Mouse (Mus musculus) G1E (cell line): ENCODE measurements around the gene Ccl28. TPM values are rescaled to one million over a fixed set of nuclear protein-coding genes. Genes with fewer than 3 reads are reported as not detected.

Experiments used
- ATAC-seq: 2 replicates; pipeline ENCODE4 v1.8.0; 2016; ENCODE audit warnings: mild to moderate bottlenecking; ENCODE audit not compliant: insufficient number of reproducible peaks, poor library complexity, low FRiP score, severe bottlenecking; ENCODE audit errors: extremely low read depth
- DNase-seq: peaks from one replicate; pipeline ENCODE4 v3.0.0; 2012; ENCODE audit warnings: low spot score
- H3K27me3 ChIP-seq: 2 replicates; pipeline ENCODE4 v1.6.1; 2012; ENCODE audit warnings: mild to moderate bottlenecking, low read length, inconsistent platforms; ENCODE audit not compliant: insufficient read depth
- H3K36me3 ChIP-seq: replicated peaks from 2 replicates; pipeline ENCODE3; 2012; ENCODE audit warnings: mild to moderate bottlenecking, inconsistent platforms
- H3K4me1 ChIP-seq: 2 replicates; pipeline ENCODE4 v1.6.1; 2012; ENCODE audit warnings: low read depth, low read length, inconsistent platforms, mixed read lengths; ENCODE audit not compliant: insufficient read depth
- H3K4me3 ChIP-seq: 2 replicates; pipeline ENCODE4 v1.5.1; 2012; ENCODE audit warnings: low read depth, mild to moderate bottlenecking, inconsistent platforms, low read length, moderate library complexity, mixed read lengths
- H3K9me3 ChIP-seq: replicated peaks from 2 replicates; pipeline ENCODE4 v1.6.1; 2012; ENCODE audit warnings: inconsistent platforms
- CTCF ChIP-seq: IDR thresholded peaks from 2 replicates; pipeline ENCODE4 v1.5.1; 2012; ENCODE audit warnings: low read depth, low read length, inconsistent platforms, mixed read lengths
- GATA1 ChIP-seq: IDR thresholded peaks from 2 replicates; pipeline ENCODE4 v1.6.1; 2012; ENCODE audit warnings: borderline replicate concordance, low read length, inconsistent platforms, mixed read lengths
- GATA2 ChIP-seq: IDR thresholded peaks from 2 replicates; pipeline ENCODE4 v1.6.1; 2012; ENCODE audit warnings: low read depth, low read length, inconsistent platforms, borderline replicate concordance
- POLR2AphosphoS5 ChIP-seq: IDR thresholded peaks from 2 replicates; pipeline ENCODE4 v1.6.1; 2012; ENCODE audit warnings: low read depth, low read length, inconsistent platforms; ENCODE audit not compliant: insufficient replicate concordance
- TAL1 ChIP-seq: conservative IDR thresholded peaks from 2 replicates; pipeline ENCODE4 v1.6.1; 2012; ENCODE audit warnings: low read depth, low read length, inconsistent platforms, mixed read lengths
- polyA plus RNA-seq: library from polyadenylated mRNA; stranded (reverse); fragments of >175 nt; gene quantifications from 2 replicates; pipeline ENCODE4 v1.2.3, GENCODE M21; 2012
- total RNA-seq, 2 experiments: library from RNA; stranded (forward) in 1 of 2; stranded (reverse) in 1 of 2; fragments of 200-1000 nt in 1 of 2; fragments of >200 nt in 1 of 2; fragmentation: Nextera tagmentation in 1 of 2; gene quantifications; 2 replicates each; pipeline ENCODE4 v1.2.3; 2014 to 2017

Ccl28 gene
- total and polyA plus RNA-seq, 3 experiments = 0.05 TPM; not detected in 2

- H3K36me3 ChIP-seq = no peaks in the 10 kb centered on the region
- DNase-seq (no peak), ATAC-seq (no peak)
- H3K4me1 ChIP-seq = no peaks in the 10 kb centered on the region
- peaks cover 14% of the 10 kb centered on the region for H3K27me3 ChIP-seq
- H3K9me3 ChIP-seq = no peaks in the 10 kb centered on the region
- no peak overlapping the region for H3K4me3 ChIP-seq
- TF ChIP-seq POLR2AphosphoS5 (no peak), GATA1 (no peak), GATA2 (no peak), TAL1 (no peak), CTCF (no peak)
Observed at GRCm38 (mm10) chr13:119638449-119638848, 14.8 kb downstream of the Ccl28 start.

GRCm38 (mm10) chr13:119639302-119639701 lies 15.7 kb downstream of the Ccl28 start:
- ATAC-seq (no peak), DNase-seq (no peak)
- Histone ChIP-seq H3K9me3 (no peaks in the 10 kb centered on the region), H3K4me3 (no peak overlapping the region), H3K36me3 (no peaks in the 10 kb centered on the region), H3K27me3 (peaks cover 14% of the 10 kb centered on the region), H3K4me1 (no peaks in the 10 kb centered on the region)
- TF ChIP-seq CTCF (no peak), GATA1 (no peak), GATA2 (no peak), TAL1 (no peak), POLR2AphosphoS5 (no peak)

- TF ChIP-seq CTCF (peak; percentile 65; the same call in 1 of the 2 replicates), GATA2 (no peak)
- peaks cover 14% of the 10 kb centered on the region for H3K27me3 ChIP-seq
- H3K4me1 ChIP-seq = no peaks in the 10 kb centered on the region
- H3K36me3 ChIP-seq = no peaks in the 10 kb centered on the region
- DNase-seq = peak; percentile 8
- no peak; the same call in 1 of the 2 replicates for ATAC-seq
- H3K4me3 ChIP-seq = no peak overlapping the region
- H3K9me3 ChIP-seq = no peaks in the 10 kb centered on the region
Observed at GRCm38 (mm10) chr13:119640504-119640903, 16.9 kb downstream of the Ccl28 start.

- no peak for ATAC-seq
- no peak for DNase-seq
- Histone ChIP-seq H3K36me3 (no peaks in the 10 kb centered on the region), H3K27me3 (peaks cover 14% of the 10 kb centered on the region), H3K4me3 (no peak overlapping the region), H3K9me3 (no peaks in the 10 kb centered on the region), H3K4me1 (no peaks in the 10 kb centered on the region)
- TF ChIP-seq POLR2AphosphoS5 = no peak
- no peak for TF ChIP-seq GATA2
- no peak for TF ChIP-seq GATA1
- no peak for TF ChIP-seq CTCF
- no peak for TF ChIP-seq TAL1
Observed at GRCm38 (mm10) chr13:119641145-119641544, 17.5 kb downstream of the Ccl28 start.

GRCm38 (mm10) chr13:119644769-119645168 lies 21.1 kb downstream of the Ccl28 start:
- no peak for TF ChIP-seq TAL1
- no peak for TF ChIP-seq GATA2
- no peak for TF ChIP-seq POLR2AphosphoS5
- TF ChIP-seq CTCF = no peak
- TF ChIP-seq GATA1 = no peak
- no peaks in the 10 kb centered on the region for H3K4me1 ChIP-seq
- DNase-seq (no peak), ATAC-seq (no peak)
- H3K27me3 ChIP-seq = peaks cover 7% of the 10 kb centered on the region
- no peaks in the 10 kb centered on the region for H3K36me3 ChIP-seq
- H3K9me3 ChIP-seq = no peaks in the 10 kb centered on the region
- H3K4me3 ChIP-seq = no peak overlapping the region

GRCm38 (mm10) chr13:119646511-119646910 lies 22.9 kb downstream of the Ccl28 start:
- Histone ChIP-seq H3K9me3 (no peaks in the 10 kb centered on the region), H3K4me3 (no peak overlapping the region), H3K4me1 (no peaks in the 10 kb centered on the region), H3K27me3 (peaks cover 14% of the 10 kb centered on the region), H3K36me3 (no peaks in the 10 kb centered on the region)
- no peak for TF ChIP-seq TAL1
- no peak for TF ChIP-seq GATA2
- TF ChIP-seq GATA1 = no peak
- no peak for TF ChIP-seq POLR2AphosphoS5
- no peak for TF ChIP-seq CTCF
- no peak for ATAC-seq
- DNase-seq = no peak

GRCm38 (mm10) chr13:119648891-119649698 lies 25.5 kb downstream of the Ccl28 start:
- no peak for TF ChIP-seq GATA2
- no peak for ATAC-seq
- Histone ChIP-seq H3K36me3 (no peaks in the 10 kb centered on the region), H3K4me3 (no peak overlapping the region), H3K27me3 (peaks cover 18% of the 10 kb centered on the region), H3K4me1 (no peaks in the 10 kb centered on the region), H3K9me3 (no peaks in the 10 kb centered on the region)
- no peak for DNase-seq
